Mouse (Mus musculus): ENCODE data around the gene Retreg3. TPM values are rescaled to one million over a fixed set of nuclear protein-coding genes. Genes with fewer than 3 reads are reported as not detected.

Retreg3 gene
- polyA plus RNA-seq, 2 experiments, result 5.3 to 20.4 TPM

GRCm38 (mm10) chr11:101140164-101140819, 20.6 kb upstream of the Retreg3 start:
- no peak overlapping the region for H3K9ac ChIP-seq (replicated peaks)
- peaks cover 0 to 3% of the 10 kb centered on the region in 2 experiments; a peak in 1 of 4 replicates for H3K4me1 ChIP-seq (replicated peaks; ENCODE audit: control insufficient read depth in 2 of 2, insufficient read depth in 2 of 2, low read length in 1 of 2)
- no peaks in the 10 kb centered on the region for H3K9me3 ChIP-seq (ENCODE audit: control insufficient read depth, low read length)
- TF ChIP-seq CTCF (IDR thresholded peaks at IDR 0.05; ENCODE audit: low read depth) (no peak), EP300 (IDR thresholded peaks at IDR 0.05; ENCODE audit: low read depth) (no peak)
- no peak for ATAC-seq (ENCODE audit: insufficient read depth)
- no peak for DNase-seq (ENCODE audit: low read depth in 3 of 3, low spot score in 3 of 3)
- H3K4me3 ChIP-seq (ENCODE audit: insufficient read depth in 1 of 2, low read depth in 2 of 2, low read length in 2 of 2), result no peak overlapping the region
- no peaks in the 10 kb centered on the region for H3K36me3 ChIP-seq (replicated peaks; ENCODE audit: control insufficient read depth, insufficient read depth, low read depth)
- WGBS (ENCODE audit: insufficient replicate concordance), result 40% methylated on average over 27 of the region's 27 CpGs
- H3K4me2 ChIP-seq (ENCODE audit: low read depth), result peak overlapping the region; percentile 28; the same call in 1 of the 2 replicates
- peaks cover 18% of the 10 kb centered on the region for H3K27me3 ChIP-seq (ENCODE audit: control insufficient read depth, insufficient read depth, low read length)
- no peak overlapping the region for H3K27ac ChIP-seq

- DNase-seq (ENCODE audit: low read depth in 3 of 3, low spot score in 3 of 3) (no peak), ATAC-seq (ENCODE audit: insufficient read depth) (no peak)
- TF ChIP-seq EP300 (IDR thresholded peaks at IDR 0.05; ENCODE audit: low read depth) (no peak), CTCF (IDR thresholded peaks at IDR 0.05; ENCODE audit: low read depth) (no peak)
- Histone ChIP-seq H3K4me1 (replicated peaks; ENCODE audit: control insufficient read depth in 2 of 2, insufficient read depth in 2 of 2, low read length in 1 of 2) (0 out of 4 replicates have a peak, but pooled peaks cover 0 to 4% of the 10 kb centered on the region in 2 experiments), H3K9me3 (ENCODE audit: control insufficient read depth, low read length) (no peaks in the 10 kb centered on the region), H3K4me2 (ENCODE audit: low read depth) (no peak overlapping the region), H3K27ac (no peak overlapping the region), H3K36me3 (replicated peaks; ENCODE audit: control insufficient read depth, insufficient read depth, low read depth) (no peaks in the 10 kb centered on the region), H3K27me3 (ENCODE audit: control insufficient read depth, insufficient read depth, low read length) (peaks cover 16% of the 10 kb centered on the region), H3K4me3 (ENCODE audit: insufficient read depth in 1 of 2, low read depth in 2 of 2, low read length in 2 of 2) (no peak overlapping the region), H3K9ac (replicated peaks) (no peak overlapping the region)
- WGBS (ENCODE audit: insufficient replicate concordance), result 14% methylated on average over 15 of the region's 15 CpGs
Measured at GRCm38 (mm10) chr11:101138536-101139181, 19.0 kb upstream of the Retreg3 start.

- 63% methylated on average over 7 of the region's 7 CpGs for WGBS (ENCODE audit: insufficient replicate concordance)
- H3K27me3 ChIP-seq (ENCODE audit: control insufficient read depth, insufficient read depth, low read length), result peaks cover 16% of the 10 kb centered on the region
Measured at GRCm38 (mm10) chr11:101137000-101137399, 17.3 kb upstream of the Retreg3 start.

GRCm38 (mm10) chr11:101134217-101134865, 14.6 kb upstream of the Retreg3 start:
- no peak for TF ChIP-seq EP300 (IDR thresholded peaks at IDR 0.05; ENCODE audit: low read depth)
- no peak for TF ChIP-seq CTCF (IDR thresholded peaks at IDR 0.05; ENCODE audit: low read depth)
- ATAC-seq (ENCODE audit: insufficient read depth) (no peak), DNase-seq (ENCODE audit: low read depth in 3 of 3, low spot score in 3 of 3) (no peak)
- no peaks in the 10 kb centered on the region for H3K36me3 ChIP-seq (replicated peaks; ENCODE audit: control insufficient read depth, insufficient read depth, low read depth)
- H3K4me2 ChIP-seq (ENCODE audit: low read depth), result no peak overlapping the region
- 74% methylated on average over 13 of the region's 13 CpGs for WGBS (ENCODE audit: insufficient replicate concordance)
- no peak overlapping the region for H3K9ac ChIP-seq (replicated peaks)
- H3K27me3 ChIP-seq (ENCODE audit: control insufficient read depth, insufficient read depth, low read length), result no peaks in the 10 kb centered on the region; the same call in none of the 2 replicates
- H3K9me3 ChIP-seq (ENCODE audit: control insufficient read depth, low read length), result no peaks in the 10 kb centered on the region; the same call in 1 of the 2 replicates
- H3K4me3 ChIP-seq (ENCODE audit: insufficient read depth in 1 of 2, low read depth in 2 of 2, low read length in 2 of 2), result no peak overlapping the region
- peaks cover 2 to 17% of the 10 kb centered on the region in 2 experiments; a peak in 2 of 4 replicates for H3K4me1 ChIP-seq (replicated peaks; ENCODE audit: control insufficient read depth in 2 of 2, insufficient read depth in 2 of 2, low read length in 1 of 2)
- H3K27ac ChIP-seq, result no peak overlapping the region

More at GRCm38 (mm10) chr11:101137000-101137399, 17.3 kb upstream of the Retreg3 start:
- Histone ChIP-seq H3K4me2 (ENCODE audit: low read depth) (no peak overlapping the region), H3K9ac (replicated peaks) (no peak overlapping the region), H3K9me3 (ENCODE audit: control insufficient read depth, low read length) (no peaks in the 10 kb centered on the region), H3K4me3 (ENCODE audit: insufficient read depth in 1 of 2, low read depth in 2 of 2, low read length in 2 of 2) (no peak overlapping the region), H3K36me3 (replicated peaks; ENCODE audit: control insufficient read depth, insufficient read depth, low read depth) (no peaks in the 10 kb centered on the region), H3K4me1 (replicated peaks; ENCODE audit: control insufficient read depth in 2 of 2, insufficient read depth in 2 of 2, low read length in 1 of 2) (0 out of 4 replicates have a peak, but pooled peaks cover 0 to 4% of the 10 kb centered on the region in 2 experiments), H3K27ac (no peak overlapping the region)
- TF ChIP-seq CTCF (IDR thresholded peaks at IDR 0.05; ENCODE audit: low read depth) (no peak), EP300 (IDR thresholded peaks at IDR 0.05; ENCODE audit: low read depth) (no peak)
- ATAC-seq (ENCODE audit: insufficient read depth) (no peak), DNase-seq (ENCODE audit: low read depth in 3 of 3, low spot score in 3 of 3) (no peak)

GRCm38 (mm10) chr11:101133037-101133436, 13.3 kb upstream of the Retreg3 start:
- Histone ChIP-seq H3K36me3 (replicated peaks; ENCODE audit: control insufficient read depth, insufficient read depth, low read depth) (no peaks in the 10 kb centered on the region), H3K9me3 (ENCODE audit: control insufficient read depth, low read length) (no peaks in the 10 kb centered on the region; the same call in 1 of the 2 replicates), H3K4me3 (ENCODE audit: insufficient read depth in 1 of 2, low read depth in 2 of 2, low read length in 2 of 2) (no peak overlapping the region), H3K4me1 (replicated peaks; ENCODE audit: control insufficient read depth in 2 of 2, insufficient read depth in 2 of 2, low read length in 1 of 2) (peaks cover 2 to 15% of the 10 kb centered on the region in 2 experiments; a peak in 2 of 4 replicates), H3K27me3 (ENCODE audit: control insufficient read depth, insufficient read depth, low read length) (no peaks in the 10 kb centered on the region; the same call in 1 of the 2 replicates), H3K9ac (replicated peaks) (no peak overlapping the region), H3K27ac (no peak overlapping the region), H3K4me2 (ENCODE audit: low read depth) (no peak overlapping the region)
- WGBS (ENCODE audit: insufficient replicate concordance), result 19% methylated on average over 12 of the region's 12 CpGs
- no peak for ATAC-seq (ENCODE audit: insufficient read depth)
- DNase-seq (ENCODE audit: low read depth in 3 of 3, low spot score in 3 of 3), result no peak
- TF ChIP-seq EP300 (IDR thresholded peaks at IDR 0.05; ENCODE audit: low read depth) (no peak), CTCF (IDR thresholded peaks at IDR 0.05; ENCODE audit: low read depth) (no peak)

Measured in liver, embryonic 14.5 days (tissue).